Mouse (Mus musculus) stomach, postnatal 0 days (tissue): ENCODE data around the gene Olfr548-ps1.

Experiments
- CTCF ChIP-seq: IDR thresholded peaks from 2 replicates; pipeline ENCODE4 v1.5.1; 2016; ENCODE audit warnings: antibody characterized with exemption, low read depth, mild to moderate bottlenecking, moderate library complexity
- EP300 ChIP-seq: optimal IDR thresholded peaks from 2 replicates; pipeline ENCODE3; 2016; ENCODE audit warnings: antibody characterized with exemption

DNA sequence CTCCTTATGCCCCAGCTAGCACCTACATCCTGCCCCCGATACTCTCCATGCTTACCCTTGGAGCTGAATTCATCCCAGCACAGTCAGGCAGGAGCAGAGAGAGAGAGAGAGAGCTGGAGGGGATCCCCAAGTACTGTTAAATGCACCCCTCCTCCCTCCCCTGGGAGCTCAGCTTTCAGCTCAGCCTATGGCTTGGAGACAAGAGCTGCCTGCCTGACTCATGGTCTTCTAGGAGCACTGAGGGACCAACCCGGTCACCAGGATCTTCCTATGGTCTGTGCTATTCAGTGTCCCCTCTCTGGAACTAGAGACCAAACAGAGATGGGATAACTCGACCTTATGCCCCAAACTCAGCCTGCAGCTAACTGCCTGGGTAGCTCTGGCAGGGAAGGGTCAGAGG lies 41.2 kb upstream of the Olfr548-ps1 start, which contains the start of gene Olfr545:
- no peak for TF ChIP-seq CTCF
- no peak for TF ChIP-seq EP300
